Mouse (Mus musculus): ENCODE measurements at regions not wholly inside any gene's neighbourhood (a gene's known extent, or its start where the extent isn't known, plus 50 kb on each side); places are given as distances from the start of the nearest gene placed in this dataset.

DNA sequence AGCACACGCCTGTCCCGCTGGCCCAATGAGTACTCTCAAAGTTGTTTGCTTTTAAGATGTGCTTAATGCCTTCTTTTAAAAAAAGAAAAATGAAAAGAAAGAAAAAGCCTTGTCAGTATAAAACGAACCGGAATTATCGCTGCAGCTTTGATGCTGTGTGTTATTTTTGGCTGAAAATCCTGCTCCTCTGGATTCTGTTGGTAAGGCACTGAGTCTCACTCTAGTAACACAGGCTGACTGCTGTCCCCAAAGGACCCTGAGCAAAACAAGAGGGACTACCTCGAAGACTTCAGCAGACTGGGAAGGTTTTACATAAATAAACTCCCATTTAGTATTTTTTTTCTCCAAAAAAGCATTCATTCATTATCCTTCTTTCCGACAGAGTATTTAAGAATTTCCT lies 196.1 kb upstream of the Ppargc1a start:
- no peak for DNase-seq (ENCODE audit: low read depth, low spot score)

DNA sequence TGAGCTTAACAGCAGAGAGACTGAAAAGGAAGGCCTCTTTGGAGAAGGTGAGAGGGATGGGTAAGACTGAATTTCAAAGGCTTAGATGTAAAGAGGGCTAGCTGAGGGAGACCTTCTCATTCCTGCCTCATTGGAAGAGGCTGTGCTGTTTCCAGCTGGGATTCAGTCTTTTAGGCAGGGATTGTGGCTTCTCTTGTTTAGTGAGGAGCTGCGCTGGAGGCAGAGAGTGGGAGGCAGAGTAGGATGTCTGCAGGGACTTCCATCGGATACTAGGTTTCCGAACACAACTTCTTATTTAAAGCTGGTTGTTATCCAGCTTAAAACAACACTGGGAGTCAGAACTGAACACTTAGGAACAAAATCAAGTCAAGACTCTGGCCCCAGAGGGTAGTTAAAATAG lies 194.8 kb upstream of the Ppargc1a start:
- DNase-seq (ENCODE audit: low read depth, low spot score) = no peak

DNA sequence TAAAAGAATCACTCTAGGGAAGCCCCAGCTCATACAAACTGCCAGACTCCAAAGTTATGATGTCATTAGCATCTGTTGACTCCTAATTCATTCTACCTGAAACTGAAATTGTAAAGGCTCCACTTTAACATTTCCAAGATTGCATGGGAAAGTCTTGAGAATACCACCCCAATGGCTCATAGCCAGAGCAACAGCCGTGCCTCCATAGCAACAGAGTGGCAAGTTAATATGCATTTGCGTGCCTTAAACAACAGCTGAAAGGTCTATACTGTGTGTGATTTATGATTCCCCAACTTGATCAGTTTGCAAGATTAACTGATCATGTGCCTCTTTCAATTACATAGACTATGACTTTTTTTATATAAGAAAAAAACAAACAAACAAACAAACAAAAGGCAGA lies 190.8 kb upstream of the Ppargc1a start:
- no peak for DNase-seq (ENCODE audit: low read depth, low spot score)

DNA sequence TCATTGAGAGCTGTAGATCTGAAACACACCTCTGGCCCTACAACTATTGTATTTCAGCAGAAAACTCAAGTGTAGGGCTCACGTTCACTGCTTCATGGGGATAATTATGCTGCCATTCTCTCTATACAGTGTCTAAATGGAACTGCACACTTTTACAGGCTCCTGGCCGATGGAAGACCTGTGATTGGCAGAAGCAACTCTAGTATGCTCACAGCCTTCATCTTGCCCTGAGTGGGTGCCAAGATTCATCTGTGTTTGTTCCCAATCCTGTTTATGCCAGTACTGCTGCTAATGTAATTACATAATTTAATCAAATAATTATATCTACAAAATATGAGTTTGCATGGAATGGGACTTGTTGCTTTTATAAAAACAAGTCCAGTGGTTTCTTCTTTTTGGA lies 190.3 kb upstream of the Ppargc1a start:
- DNase-seq (ENCODE audit: low read depth, low spot score) = no peak

DNA sequence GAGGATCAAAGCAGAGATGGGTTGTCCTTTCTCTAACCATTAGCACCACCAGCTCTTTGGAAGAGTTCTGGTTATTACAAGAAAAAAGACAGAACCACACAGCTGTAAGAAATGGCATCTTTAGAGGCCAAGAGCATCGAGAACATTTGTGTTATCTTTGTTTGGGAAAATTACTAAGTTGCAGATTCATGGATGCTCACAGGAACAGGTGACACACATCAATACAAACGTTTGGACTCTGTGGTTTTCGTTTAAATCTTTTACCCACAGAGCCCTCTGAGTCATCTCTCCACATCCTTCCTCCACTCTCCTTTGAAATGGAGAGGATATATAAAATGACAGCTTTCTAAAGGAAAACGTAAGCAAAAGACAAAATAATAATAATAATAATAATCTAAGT lies 184.5 kb upstream of the Ppargc1a start:
- no peak for DNase-seq (ENCODE audit: low read depth, low spot score)

DNA sequence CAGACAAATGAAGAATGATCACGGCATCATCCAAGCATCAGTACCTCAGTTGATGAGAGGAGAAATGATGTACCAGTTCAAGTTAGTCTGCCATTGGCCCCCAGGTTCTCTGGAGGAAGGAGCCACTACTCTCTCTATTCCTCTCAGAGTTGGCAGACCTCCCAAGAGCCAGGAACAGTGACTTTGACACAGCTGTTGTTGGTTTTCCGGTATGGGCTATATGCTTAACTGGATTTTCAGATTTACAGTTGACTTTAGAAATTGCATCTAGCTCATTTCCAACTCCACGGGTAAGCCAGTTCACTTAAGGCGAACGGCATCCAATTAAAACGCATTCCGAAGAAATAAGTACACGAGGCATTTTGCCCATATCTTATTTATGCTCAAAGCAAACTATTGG lies 182.9 kb upstream of the Ppargc1a start:
- no peak for DNase-seq (ENCODE audit: low read depth, low spot score)

DNA sequence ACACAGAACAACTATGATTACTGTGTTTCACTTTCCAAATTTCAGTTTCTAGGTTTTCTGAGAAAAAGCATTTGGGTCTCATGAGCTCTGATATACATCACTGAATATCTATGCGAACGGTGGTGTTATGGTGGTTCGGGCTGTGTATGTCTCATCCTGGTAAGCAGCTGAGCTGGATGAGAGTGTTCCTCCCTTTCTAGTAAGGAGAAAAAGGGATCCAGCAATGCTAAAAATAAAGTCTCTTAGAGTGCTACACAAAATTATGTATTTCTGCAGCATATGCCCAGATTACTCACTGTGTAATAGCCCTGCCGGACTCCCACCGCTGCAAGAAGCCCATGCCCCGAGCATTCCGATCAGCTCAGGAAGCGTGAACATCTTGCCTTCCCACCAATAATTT lies 173.4 kb upstream of the Ppargc1a start:
- no peak for DNase-seq (ENCODE audit: low read depth, low spot score)

DNA sequence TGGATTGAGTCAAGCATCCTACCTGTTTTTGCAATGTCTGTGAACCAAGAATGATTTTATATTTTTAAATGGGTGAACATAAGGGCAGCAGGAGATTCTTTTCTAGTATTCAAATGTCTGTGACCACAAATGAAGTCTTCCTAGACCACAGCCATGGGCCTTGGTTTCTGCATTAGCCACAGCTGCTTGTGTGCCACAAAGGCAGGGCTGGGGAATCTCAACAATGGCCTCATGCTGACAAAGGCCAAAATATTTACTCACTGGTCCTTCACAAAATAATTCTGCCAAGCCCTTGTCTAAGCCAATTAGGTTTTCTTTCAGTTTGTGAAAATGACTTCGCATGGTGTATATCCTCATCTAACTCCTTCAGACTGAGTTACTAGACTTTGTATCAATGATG lies 162.7 kb upstream of the Ppargc1a start:
- no peak for DNase-seq (ENCODE audit: low read depth, low spot score)

DNA sequence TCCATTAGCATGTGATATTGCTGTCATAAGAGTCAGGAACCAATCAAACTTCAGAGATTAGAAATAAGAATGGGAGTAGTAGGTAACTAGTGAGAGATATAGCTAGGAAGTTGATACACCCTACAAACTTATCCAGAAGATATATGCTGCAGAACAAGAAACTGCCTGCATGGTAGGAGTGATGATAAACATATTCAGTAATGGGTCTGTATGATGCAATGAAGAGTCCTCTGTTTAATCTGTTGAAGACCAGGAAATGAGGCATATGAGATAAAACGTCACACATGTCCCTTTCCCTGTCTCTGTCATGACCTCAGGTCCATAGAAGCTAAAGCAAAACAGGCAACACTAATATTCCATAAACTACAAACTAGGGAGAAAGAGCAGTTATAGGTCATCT lies 162.2 kb upstream of the Ppargc1a start:
- no peak for DNase-seq (ENCODE audit: low read depth, low spot score)

DNA sequence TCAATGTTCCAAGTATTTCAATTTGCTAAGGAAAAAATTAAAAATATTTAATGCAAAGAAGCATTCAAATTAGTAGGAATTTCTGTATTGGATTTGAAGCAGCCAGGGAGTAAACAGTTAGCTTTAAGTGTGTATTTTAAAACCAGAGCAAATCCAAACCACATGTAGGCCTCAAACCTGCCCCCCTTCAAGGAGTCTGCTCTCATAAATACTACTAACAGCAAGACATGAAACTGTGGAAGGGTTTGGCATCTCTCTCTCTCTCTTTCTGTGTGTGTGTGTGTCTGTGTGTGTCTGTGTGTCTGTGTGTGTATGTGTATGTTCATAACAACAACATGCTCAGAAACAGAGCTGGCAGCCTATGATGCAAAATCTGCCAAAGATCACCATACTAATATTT lies 159.2 kb upstream of the Ppargc1a start:
- DNase-seq (ENCODE audit: low read depth, low spot score) = no peak

DNA sequence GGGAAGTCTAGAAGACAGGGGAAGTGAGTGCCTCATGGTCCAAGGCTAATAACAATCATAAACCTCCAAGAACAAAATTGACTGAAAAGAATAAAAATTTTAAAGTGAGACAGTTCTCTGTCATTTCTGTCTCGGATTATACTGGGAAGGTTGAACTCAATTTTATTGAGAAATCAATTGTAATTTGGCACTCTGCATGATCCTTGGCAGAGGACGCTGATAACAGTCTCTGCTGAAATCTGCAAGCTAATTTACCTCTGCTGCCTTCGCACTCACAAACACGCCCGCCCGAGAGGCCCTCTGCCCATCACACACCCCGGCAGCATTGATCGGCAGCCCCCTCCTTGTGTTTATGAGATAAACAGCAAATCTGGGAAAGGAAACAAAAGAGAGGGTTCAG lies 151.4 kb upstream of the Ppargc1a start:
- DNase-seq (ENCODE audit: low read depth, low spot score) = no peak

DNA sequence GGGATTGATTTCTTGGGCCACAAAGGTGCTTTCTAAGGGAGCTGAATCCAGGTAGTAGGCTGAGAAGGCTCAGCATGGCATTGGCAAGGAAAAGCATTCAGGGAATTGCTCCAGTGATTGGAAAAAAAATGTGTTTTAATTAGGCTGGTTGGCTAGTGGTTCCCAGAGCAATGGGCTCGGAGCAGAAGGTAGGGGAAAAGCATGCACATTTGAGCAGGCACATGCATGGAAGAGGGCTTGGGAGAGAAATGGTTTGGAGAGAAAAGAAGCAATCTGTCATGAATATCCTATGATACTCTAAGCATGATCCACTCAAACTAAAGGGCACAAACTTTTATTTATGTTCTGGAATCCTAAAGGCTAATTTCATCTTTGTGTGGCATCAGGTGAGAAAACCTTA lies 150.9 kb upstream of the Ppargc1a start:
- DNase-seq (ENCODE audit: low read depth, low spot score) = no peak

DNA sequence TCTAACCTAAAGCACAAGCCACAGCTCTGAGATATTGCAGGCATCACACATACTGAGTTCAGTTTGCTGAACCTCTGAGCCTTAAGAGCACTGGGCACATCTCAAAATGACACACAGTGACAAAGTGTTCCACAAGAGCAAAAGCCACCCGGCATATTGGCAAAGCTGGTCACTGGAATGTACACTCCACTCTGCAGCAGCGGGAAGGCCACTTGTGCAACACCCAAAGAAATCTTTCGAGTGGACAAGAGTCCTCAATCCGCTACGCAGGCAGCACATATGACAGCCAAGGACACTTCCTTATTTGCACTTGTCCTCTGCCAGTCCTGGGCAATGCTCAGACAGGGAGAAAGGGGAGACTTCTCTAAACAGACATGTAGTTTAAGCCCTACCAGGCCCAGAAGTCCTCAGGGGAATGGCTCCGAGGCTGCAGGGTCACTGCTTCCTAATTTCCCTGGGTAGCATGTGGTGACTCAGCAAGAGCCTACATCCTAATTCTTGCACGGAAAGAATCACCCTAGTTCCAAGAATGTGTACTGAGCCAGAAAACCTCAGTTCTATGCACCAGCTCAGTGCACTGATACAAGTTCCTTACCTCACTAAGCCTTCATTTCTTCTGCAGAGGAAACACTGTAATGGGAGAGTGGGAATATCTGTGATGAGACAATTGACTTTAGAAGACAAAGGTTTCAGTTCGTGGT lies 144.5 kb upstream of the Ppargc1a start:
- DNase-seq (ENCODE audit: low read depth, low spot score) = no peak

DNA sequence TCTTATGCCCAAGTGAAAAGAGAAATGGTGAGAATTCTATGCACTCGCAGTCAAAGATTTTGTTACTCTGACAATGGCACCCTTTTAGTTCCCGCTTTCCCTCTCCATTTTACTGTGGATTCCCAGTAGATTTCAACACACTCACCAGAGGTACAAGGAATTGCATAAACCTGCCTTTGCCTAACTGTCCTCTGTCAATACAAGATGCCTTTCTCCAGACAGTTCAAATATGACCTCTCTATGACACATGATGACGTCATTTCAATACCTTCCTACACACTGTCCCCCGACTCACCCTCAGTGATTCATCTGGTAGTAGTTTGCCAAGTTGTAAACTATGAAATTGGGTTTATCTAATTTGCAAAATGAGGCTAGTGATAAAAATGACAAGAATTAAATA lies 143.1 kb upstream of the Ppargc1a start:
- no peak for DNase-seq (ENCODE audit: low read depth, low spot score)

DNA sequence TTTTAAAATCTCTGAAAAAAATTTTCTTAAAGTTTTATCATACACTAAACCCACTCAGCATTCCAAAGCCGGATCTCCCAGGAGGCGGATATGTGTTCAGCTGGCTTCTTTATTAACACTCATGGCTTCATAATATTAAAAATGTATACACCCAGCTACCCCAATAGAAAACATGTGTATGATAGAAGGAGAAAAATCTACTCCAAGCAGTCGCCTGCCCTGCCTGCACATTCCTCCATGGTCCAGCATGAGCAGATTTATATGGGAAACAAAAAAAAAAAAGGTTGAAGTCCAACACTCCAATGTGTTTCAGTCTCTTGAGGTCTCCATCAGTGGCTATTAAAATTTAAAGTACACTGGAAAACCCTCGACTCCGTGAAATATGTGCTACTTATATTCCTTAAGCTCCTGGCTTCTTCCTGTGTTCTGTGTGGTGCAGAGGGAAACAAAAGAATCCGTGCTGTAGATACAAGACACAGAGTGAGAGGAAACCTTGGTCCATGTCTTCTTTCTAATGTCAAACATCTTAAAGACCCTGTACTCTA lies 142.0 kb upstream of the Ppargc1a start:
- no peak for DNase-seq (ENCODE audit: low read depth, low spot score)

DNA sequence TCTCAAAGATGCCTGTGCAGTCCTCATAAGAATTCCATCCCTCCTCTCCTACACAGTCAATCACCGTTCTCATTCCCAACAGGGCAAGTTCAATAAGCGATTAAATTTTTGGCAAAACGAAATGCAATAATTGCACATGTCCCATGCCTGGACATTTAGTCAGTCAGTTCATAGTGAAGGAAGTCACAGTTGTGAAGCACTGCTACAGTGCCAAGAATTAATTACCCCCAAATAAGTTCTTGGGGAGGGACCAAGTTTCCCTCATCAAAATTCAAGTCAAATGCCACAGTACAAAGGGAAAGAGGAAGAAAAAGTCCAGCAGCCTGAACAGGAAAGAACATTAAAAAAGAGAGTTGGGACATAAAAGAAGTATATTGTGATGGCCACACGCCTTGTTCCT lies 112.4 kb upstream of the Ppargc1a start:
- DNase-seq (ENCODE audit: low read depth, low spot score) = no peak

DNA sequence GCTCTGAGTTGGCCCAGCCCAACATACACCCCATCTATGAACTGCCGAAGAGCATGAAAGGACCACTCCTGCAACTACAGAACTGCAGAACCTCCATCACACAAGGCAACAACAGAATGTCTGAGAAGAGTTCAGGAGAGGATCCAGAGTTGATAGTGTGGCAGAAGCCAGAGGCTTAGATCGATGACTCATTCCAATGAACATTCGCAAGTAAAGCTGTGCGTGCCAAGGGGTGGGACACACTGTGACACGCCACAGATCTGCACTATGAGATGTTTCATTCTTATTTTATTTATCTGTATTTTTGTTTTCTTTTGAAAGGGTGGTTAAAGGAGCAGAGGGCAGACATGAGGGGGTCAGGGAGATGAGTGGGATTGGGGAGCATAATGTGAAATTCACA lies 103.7 kb upstream of the Ppargc1a start:
- DNase-seq (ENCODE audit: low read depth, low spot score) = no peak

DNA sequence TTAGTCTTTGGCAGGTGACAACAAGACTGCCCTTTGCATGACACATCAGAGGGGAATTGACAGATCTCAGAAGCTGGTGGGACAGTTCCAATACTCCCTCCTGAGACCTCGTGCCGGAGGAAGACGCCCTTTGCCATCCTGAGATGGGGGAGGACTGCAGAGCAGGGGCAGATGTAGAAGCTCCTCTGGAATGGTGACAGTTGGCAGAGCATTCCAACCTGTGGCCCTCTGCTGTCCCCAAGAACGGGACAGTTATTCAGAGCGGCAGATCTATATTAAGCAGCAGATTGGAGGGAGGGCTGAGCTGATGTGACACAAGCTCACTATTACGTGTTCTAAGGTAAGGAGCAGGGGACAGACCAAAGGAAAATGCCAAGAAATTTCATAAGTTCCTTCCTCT lies 97.7 kb upstream of the Ppargc1a start:
- no peak for DNase-seq (ENCODE audit: low read depth, low spot score)

DNA sequence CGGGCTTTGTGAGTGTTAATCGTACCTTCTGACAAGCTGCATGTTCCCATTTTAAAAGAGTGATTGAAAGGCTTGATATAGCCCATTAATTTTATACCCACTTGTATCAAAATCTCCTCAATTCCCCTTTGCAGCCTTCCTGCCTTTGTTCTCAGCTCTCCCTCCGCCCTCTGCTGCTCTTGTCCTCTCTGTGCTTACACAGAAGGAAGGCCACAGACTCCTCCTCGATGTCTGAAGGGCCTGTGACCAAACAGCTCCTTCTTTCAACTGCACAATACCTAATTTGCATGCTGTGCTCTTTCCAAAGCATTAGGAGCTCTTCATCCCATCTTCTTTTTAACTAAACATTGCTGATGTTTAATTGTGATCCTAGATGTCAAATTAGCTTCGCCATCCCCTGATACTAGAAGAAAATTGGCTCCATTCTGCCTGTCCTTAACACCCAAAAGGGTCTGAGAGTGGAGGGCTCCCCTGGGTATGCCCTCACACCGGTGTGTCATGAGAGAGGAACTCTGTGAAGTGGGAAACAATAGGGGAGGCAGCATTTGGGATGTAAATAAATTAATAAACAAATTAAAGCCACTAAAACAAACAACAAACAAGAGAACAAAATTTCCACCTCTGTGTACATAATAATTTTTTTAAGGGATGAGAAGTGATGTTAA lies 90.8 kb upstream of the Ppargc1a start:
- no peak for DNase-seq (ENCODE audit: low read depth, low spot score)

DNA sequence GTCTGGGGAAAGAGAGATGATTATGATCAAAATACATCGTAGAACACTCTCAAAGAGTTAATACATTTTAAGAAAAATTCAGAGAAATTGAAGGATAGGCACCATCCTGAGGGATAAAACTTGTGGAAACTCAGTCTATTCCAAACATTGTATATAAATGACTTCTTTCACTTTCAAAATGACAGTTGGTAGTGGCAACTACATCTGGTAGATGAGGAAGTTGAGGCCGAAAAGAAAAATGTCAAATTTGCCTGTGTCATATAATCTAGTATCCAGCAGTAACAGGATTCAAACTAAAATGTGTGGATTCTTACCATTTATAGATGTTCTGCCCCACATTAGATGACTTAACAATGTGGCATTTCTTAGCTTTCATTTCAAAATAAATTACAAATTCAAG lies 86.0 kb upstream of the Ppargc1a start:
- DNase-seq (ENCODE audit: low read depth, low spot score) = no peak

DNA sequence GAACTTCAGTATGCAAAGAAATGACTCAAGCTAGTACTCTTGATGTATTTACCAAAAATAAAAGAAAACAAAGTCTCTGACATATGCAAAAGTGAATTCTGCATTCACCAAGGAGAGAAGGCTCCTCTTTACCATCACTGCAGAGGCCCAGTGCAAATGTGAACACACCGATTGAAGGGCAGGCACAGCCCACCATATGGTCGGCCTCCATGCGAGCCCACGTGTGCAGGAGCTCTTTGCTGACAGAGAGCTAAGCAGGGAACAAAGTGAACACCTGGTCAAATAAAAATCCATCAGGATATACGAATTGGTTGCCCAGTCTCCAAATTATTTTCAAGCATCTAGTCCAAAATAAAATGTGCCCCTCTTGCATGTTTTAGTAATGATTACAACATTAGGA lies 56.9 kb upstream of the Ppargc1a start:
- DNase-seq (ENCODE audit: low read depth, low spot score) = no peak
